Comparison of ENCODE assay signal across 23 mouse cellular contexts in the genomic region with DNA sequence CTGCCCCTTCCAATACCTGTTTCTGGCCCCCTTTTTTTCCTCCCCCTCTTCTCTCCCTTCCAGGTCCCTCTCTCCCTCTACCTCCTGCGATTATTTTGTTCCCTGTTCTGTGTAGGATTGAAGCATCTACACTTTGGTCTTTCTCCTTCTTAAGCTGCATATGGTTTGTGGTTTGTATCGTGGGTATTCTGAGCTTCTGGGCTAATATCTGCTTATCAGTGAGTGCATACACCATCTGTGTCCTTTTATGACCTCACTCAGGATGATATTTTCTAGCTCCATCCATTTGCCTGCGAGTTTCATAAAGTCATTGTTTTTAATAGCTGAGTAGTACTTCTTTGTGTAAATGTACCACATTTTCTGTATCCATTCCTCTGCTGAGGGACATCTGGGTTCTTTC. TPM values are rescaled to one million over a fixed set of nuclear protein-coding genes. Genes with fewer than 3 reads are reported as not detected.
A peak's percentile ranks its signal among the peaks of the same experiment; 100 is the strongest.
DNase-seq lines count a peak whose midpoint lies in the region; ATAC-seq and TF ChIP-seq lines count a peak whose summit lies in the region.
"Had no signal": no experiment of that assay in that cellular context is flagged by ENCODE, and none has a peak within 500 bp of the region (broad histone marks: within the 10 kb centered on the region; RNA-seq: fewer than 3 reads in every experiment).

No protein-coding gene starts in this region.

- 26% methylated on average over 3 of the region's 3 CpGs for WGBS in liver, embryonic 14.5 days (ENCODE audit: insufficient replicate concordance)
- 76% methylated on average over 3 of the region's 3 CpGs for WGBS in heart, embryonic 11.5 days (ENCODE audit: insufficient replicate concordance)
- WGBS in kidney, embryonic 14.5 days: 89% methylated on average over 3 of the region's 3 CpGs

- H3K4me3 ChIP-seq in MEL (ENCODE audit: control insufficient read depth in 1 of 2, insufficient read depth in 1 of 2, low read depth in 2 of 2, low read length in 2 of 2): no peak overlapping the region
- no peak overlapping the region for H3K4me3 ChIP-seq in liver, embryonic 14.5 days (ENCODE audit: insufficient read depth in 1 of 2, low read depth in 2 of 2, low read length in 2 of 2)
- no peak overlapping the region for H3K4me3 ChIP-seq in heart, embryonic 11.5 days (ENCODE audit: low read depth, low read length)
- no peak overlapping the region for H3K4me3 ChIP-seq in kidney, embryonic 14.5 days (ENCODE audit: low read length)
- H3K4me3 ChIP-seq: forebrain, embryonic 10.5 days; heart, embryonic 13.5 days had no signal

- DNase-seq in 416B (ENCODE audit: low read depth) (peak; percentile 75), MEL (ENCODE audit: low read depth, low spot score) (peak; percentile 73)
- DNase-seq in liver, embryonic 14.5 days (ENCODE audit: low read depth in 3 of 3, low spot score in 3 of 3): peak; percentile 22 to 39 (median 31)
- DNase-seq in frontal cortex, postnatal 25 days (ENCODE audit: low spot score in 2 of 2): no peak
- DNase-seq: adrenal gland, adult 2 months; adrenal gland, postnatal 14 days; cerebellum, adult 11-12 months; cerebellum, adult 8-10 months; cerebellum, postnatal 10 days; cerebellum, postnatal 36 days; forebrain, postnatal 0 days; gastrocnemius, postnatal 25 days; heart, adult 18-20 months; heart, postnatal 14 days; heart, postnatal 4 days had no signal

- no peak for TF ChIP-seq RAD21 in MEL (IDR thresholded peaks at IDR 0.05; ENCODE audit: low read depth, low read length)

- H3K4me2 ChIP-seq in liver, embryonic 14.5 days (ENCODE audit: low read depth): peak overlapping the region; percentile 61
- H3K4me2 ChIP-seq in heart, embryonic 11.5 days: no peak overlapping the region
- no peak overlapping the region for H3K4me2 ChIP-seq in kidney, embryonic 14.5 days (replicated peaks; ENCODE audit: low read depth, low read length)
- H3K4me2 ChIP-seq: heart, embryonic 13.5 days; hindbrain, embryonic 14.5 days had no signal

- ATAC-seq in liver, embryonic 14.5 days (ENCODE audit: insufficient read depth): no peak
- no peak for ATAC-seq in heart, embryonic 11.5 days (replicated peaks; ENCODE audit: insufficient number of reproducible peaks, low FRiP score, low TSS enrichment)
- ATAC-seq in kidney, embryonic 14.5 days (ENCODE audit: low FRiP score, low TSS enrichment): no peak
- ATAC-seq: forebrain, embryonic 14.5 days; forebrain, postnatal 0 days; hindbrain, postnatal 0 days; inflammation-experienced regulatory T-cells, adult 6 months had no signal

- TF ChIP-seq EP300 in MEL (IDR thresholded peaks at IDR 0.05; ENCODE audit: low read depth in 1 of 2, low read length in 2 of 2): peak; percentile 54 to 82; a peak in 3 of 4 replicates
- TF ChIP-seq EP300 in liver, embryonic 14.5 days (IDR thresholded peaks at IDR 0.05; ENCODE audit: low read depth): peak; percentile 57

- H3K4me1 ChIP-seq in MEL (ENCODE audit: control insufficient read depth in 1 of 2, insufficient read depth in 2 of 2, low read length in 2 of 2): peaks cover 18 to 25% of the 10 kb centered on the region in 2 experiments
- H3K4me1 ChIP-seq in liver, embryonic 14.5 days (replicated peaks; ENCODE audit: control insufficient read depth in 2 of 2, insufficient read depth in 2 of 2, low read length in 1 of 2): peaks cover 32 to 36% of the 10 kb centered on the region in 2 experiments
- no peaks in the 10 kb centered on the region for H3K4me1 ChIP-seq in heart, embryonic 11.5 days (ENCODE audit: control insufficient read depth, insufficient read depth, low read length)
- 0 out of 2 replicates have a peak, but pooled peaks cover 3% of the 10 kb centered on the region for H3K4me1 ChIP-seq in kidney, embryonic 14.5 days (ENCODE audit: control insufficient read depth, insufficient read depth, low read length)
- H3K4me1 ChIP-seq: forebrain, embryonic 10.5 days had no signal

- H3K36me3 ChIP-seq in MEL (ENCODE audit: control insufficient read depth in 1 of 2, insufficient read depth in 2 of 2, low read length in 2 of 2): peaks cover 0 to 29% of the 10 kb centered on the region in 2 experiments; a peak in 2 of 4 replicates
- H3K36me3 ChIP-seq in liver, embryonic 14.5 days (replicated peaks; ENCODE audit: control insufficient read depth, insufficient read depth, low read depth): no peaks in the 10 kb centered on the region
- no peaks in the 10 kb centered on the region for H3K36me3 ChIP-seq in heart, embryonic 11.5 days (ENCODE audit: control insufficient read depth, insufficient read depth, low read length)
- no peaks in the 10 kb centered on the region for H3K36me3 ChIP-seq in kidney, embryonic 14.5 days (ENCODE audit: control insufficient read depth, insufficient read depth, low read length)
- H3K36me3 ChIP-seq: forebrain, embryonic 10.5 days; heart, embryonic 13.5 days had no signal

- no peak for TF ChIP-seq POLR2A in MEL (IDR thresholded peaks at IDR 0.05; ENCODE audit: control insufficient read depth in 1 of 2, insufficient read depth in 1 of 2, low read depth in 1 of 2, low read length in 2 of 2, poor library complexity in 1 of 2)

- no peak overlapping the region for H3K27ac ChIP-seq in MEL (ENCODE audit: control insufficient read depth, low read depth, low read length)
- H3K27ac ChIP-seq in liver, embryonic 14.5 days: peak overlapping the region; percentile 89
- H3K27ac ChIP-seq in heart, embryonic 11.5 days (ENCODE audit: low read depth, low read length): no peak overlapping the region
- H3K27ac ChIP-seq in kidney, embryonic 14.5 days (ENCODE audit: low read depth, low read length): no peak overlapping the region
- H3K27ac ChIP-seq: forebrain, embryonic 10.5 days; heart, embryonic 13.5 days; hindbrain, embryonic 14.5 days; hindbrain, postnatal 0 days had no signal

- no peaks in the 10 kb centered on the region for H3K9me3 ChIP-seq in MEL (replicated peaks; ENCODE audit: insufficient read depth, low read length)
- H3K9me3 ChIP-seq in liver, embryonic 14.5 days (ENCODE audit: control insufficient read depth, low read length): no peaks in the 10 kb centered on the region
- H3K9me3 ChIP-seq in heart, embryonic 11.5 days (replicated peaks; ENCODE audit: control insufficient read depth, low read length): no peaks in the 10 kb centered on the region
- H3K9me3 ChIP-seq in kidney, embryonic 14.5 days (ENCODE audit: control insufficient read depth, low read length): no peaks in the 10 kb centered on the region
- H3K9me3 ChIP-seq: forebrain, embryonic 10.5 days; heart, embryonic 13.5 days had no signal

- H3K9ac ChIP-seq in MEL (ENCODE audit: control insufficient read depth, low read depth, low read length, poor library complexity, severe bottlenecking): no peak overlapping the region
- no peak overlapping the region; the same call in 1 of the 2 replicates for H3K9ac ChIP-seq in liver, embryonic 14.5 days (replicated peaks)
- H3K9ac ChIP-seq in heart, embryonic 11.5 days (ENCODE audit: low read depth, low read length): no peak overlapping the region
- no peak overlapping the region for H3K9ac ChIP-seq in kidney, embryonic 14.5 days (ENCODE audit: low read depth, low read length)
- H3K9ac ChIP-seq: forebrain, postnatal 0 days; heart, embryonic 13.5 days; hindbrain, embryonic 14.5 days had no signal

- no peaks in the 10 kb centered on the region for H3K79me2 ChIP-seq in MEL (ENCODE audit: control insufficient read depth, insufficient read depth, low read length, poor library complexity)

- TF ChIP-seq CTCF in MEL (IDR thresholded peaks at IDR 0.05 in 2 of 3, conservative IDR thresholded peaks at IDR 0.05 in 1 of 3; ENCODE audit: control insufficient read depth in 1 of 3, insufficient read depth in 1 of 3, low read depth in 2 of 3, low read length in 3 of 3, poor library complexity in 1 of 3, severe bottlenecking in 1 of 3): no peak
- no peak for TF ChIP-seq CTCF in liver, embryonic 14.5 days (IDR thresholded peaks at IDR 0.05; ENCODE audit: low read depth)

- no peaks in the 10 kb centered on the region for H3K27me3 ChIP-seq in MEL (ENCODE audit: control insufficient read depth in 1 of 2, insufficient read depth in 2 of 2, low read length in 2 of 2)
- no peaks in the 10 kb centered on the region for H3K27me3 ChIP-seq in liver, embryonic 14.5 days (ENCODE audit: control insufficient read depth, insufficient read depth, low read length)
- no peaks in the 10 kb centered on the region for H3K27me3 ChIP-seq in heart, embryonic 11.5 days (ENCODE audit: control insufficient read depth, insufficient read depth, low read length)
- H3K27me3 ChIP-seq in kidney, embryonic 14.5 days (ENCODE audit: control insufficient read depth, insufficient read depth, low read length): no peaks in the 10 kb centered on the region
- H3K27me3 ChIP-seq: heart, embryonic 13.5 days had no signal

TF ChIP-seq in MEL, 35 proteins besides CTCF, POLR2A, EP300 and RAD21 (continues in another document):
- no peak for TF ChIP-seq E2F4 (IDR thresholded peaks at IDR 0.05; ENCODE audit: borderline replicate concordance, low read depth, low read length)
- peak; percentile 76 for TF ChIP-seq TAL1 (IDR thresholded peaks at IDR 0.05; ENCODE audit: low read length)
- peak; percentile 48; the same call in 1 of the 2 replicates for TF ChIP-seq ZKSCAN1 (IDR thresholded peaks at IDR 0.05; ENCODE audit: low read depth, low read length)
- no peak for TF ChIP-seq MYC (IDR thresholded peaks at IDR 0.05; ENCODE audit: low read depth, low read length)
- peak; percentile 86 for TF ChIP-seq GATA1 (IDR thresholded peaks at IDR 0.05; ENCODE audit: low read depth, low read length)
- TF ChIP-seq MAX (IDR thresholded peaks at IDR 0.05; ENCODE audit: low read length): no peak
- peak; percentile 84 for TF ChIP-seq TCF12 (IDR thresholded peaks at IDR 0.05; ENCODE audit: low read depth, low read length)
- no peak for TF ChIP-seq NRF1 (IDR thresholded peaks at IDR 0.05; ENCODE audit: insufficient read depth, low read depth, low read length, poor library complexity, severe bottlenecking)

RNA-seq across cellular contexts. Expression of a gene that starts 15.0 kb away (rescaled TPM):
- not detected in 2 replicates for total RNA-seq in MEL (2012; rRNA removed)
- polyA plus RNA-seq in MEL (2012; ENCODE audit: insufficient read depth in 1 of 2, insufficient read length in 2 of 2, low read depth in 1 of 2, low replicate concordance in 2 of 2, missing spikeins in 1 of 2): not detected
- polyA plus RNA-seq in liver, embryonic 14.5 days (2012; rRNA removed): 0.58 and 0.76 TPM in 2 replicates
- polyA plus RNA-seq in liver, embryonic 14.5 days (2014; fragmentation: Nextera tagmentation; extraction: Ambion mirVana): 0.40 and 0.65 TPM in 2 replicates
- 0.62 TPM in 2 replicates for polyA plus RNA-seq in heart, embryonic 11.5 days (2014; fragmentation: Nextera tagmentation; extraction: Ambion mirVana)
- 0.57 and 2.4 TPM in 2 replicates for polyA plus RNA-seq in kidney, embryonic 14.5 days (2014; fragmentation: Nextera tagmentation; extraction: Ambion mirVana)

RNA-seq across cellular contexts. Expression of a gene that starts 52.6 kb away (rescaled TPM):
- 7.0 and 7.6 TPM in 2 replicates for total RNA-seq in MEL (2012; rRNA removed)
- 10 to 100 TPM in 1 of 2 experiments, not detected in 1; 28.6 TPM for polyA plus RNA-seq in MEL (2012; ENCODE audit: insufficient read depth in 1 of 2, insufficient read length in 2 of 2, low read depth in 1 of 2, low replicate concordance in 2 of 2, missing spikeins in 1 of 2)
- 2.0 and 2.7 TPM in 2 replicates for polyA plus RNA-seq in liver, embryonic 14.5 days (2012; rRNA removed)
- 5.3 and 6.4 TPM in 2 replicates for polyA plus RNA-seq in liver, embryonic 14.5 days (2014; fragmentation: Nextera tagmentation; extraction: Ambion mirVana)
- polyA plus RNA-seq in heart, embryonic 11.5 days (2014; fragmentation: Nextera tagmentation; extraction: Ambion mirVana): 22.4 and 22.8 TPM in 2 replicates
- polyA plus RNA-seq in kidney, embryonic 14.5 days (2014; fragmentation: Nextera tagmentation; extraction: Ambion mirVana): 22.4 and 26.5 TPM in 2 replicates

Comparison
In these comparisons a context has a peak if more than half of its experiments do, and no peak if none do; other contexts are left out.
1. DNase-seq: peak in 416B (single experiment), MEL (single experiment) and liver, embryonic 14.5 days (3 of 3); none in frontal cortex, postnatal 25 days (0 of 2).